Mouse (Mus musculus): ENCODE measurements around the gene Mcur1. TPM values are rescaled to one million over a fixed set of nuclear protein-coding genes. Genes with fewer than 3 reads are reported as not detected.
A peak's percentile ranks its signal among the peaks of the same experiment; 100 is the strongest.

Gene Mcur1
- polyA plus RNA-seq, 2 experiments: 4.0 to 6.0 TPM

DNA sequence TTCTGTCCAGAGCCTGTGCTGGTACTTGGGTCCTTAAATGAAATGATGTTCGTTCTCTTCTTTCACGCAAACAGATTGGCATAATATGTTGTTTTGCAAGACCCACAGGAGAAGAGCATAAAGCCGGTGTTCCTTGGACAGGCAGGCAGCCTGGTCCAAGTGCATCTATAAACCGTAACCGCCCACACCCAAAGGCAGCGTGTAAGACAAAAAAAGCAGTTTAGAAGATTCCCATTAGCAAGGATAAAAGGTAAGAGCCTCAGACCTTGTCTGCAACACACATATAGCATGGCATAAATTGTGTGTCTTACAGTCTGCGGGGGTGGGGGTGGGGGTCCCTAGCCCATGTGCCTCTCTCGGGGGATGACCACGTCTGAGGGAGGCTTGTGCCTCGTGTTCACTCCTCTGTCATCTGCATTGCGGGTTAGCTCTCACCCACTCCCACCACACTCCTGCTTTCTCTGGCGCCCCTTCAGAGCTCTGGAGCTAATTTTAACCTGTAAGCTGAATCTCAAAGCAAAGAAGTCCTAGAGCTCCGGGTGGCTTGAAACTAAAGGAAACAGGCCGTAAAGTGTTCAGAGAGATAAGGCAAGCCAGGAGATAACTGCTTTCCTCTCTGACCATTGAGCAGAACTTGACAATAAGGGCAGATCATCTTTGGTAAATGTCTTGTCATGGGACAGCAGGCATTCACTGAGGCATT, 29.7 kb downstream of the Mcur1 start:
- no peaks in the 10 kb centered on the region for H3K27me3 ChIP-seq (ENCODE audit: control insufficient read depth, insufficient read depth, low read length)
- H3K9me3 ChIP-seq (ENCODE audit: control insufficient read depth, low read length): no peaks in the 10 kb centered on the region
- H3K36me3 ChIP-seq (replicated peaks; ENCODE audit: control insufficient read depth, insufficient read depth, low read depth): no peaks in the 10 kb centered on the region
- no peak overlapping the region for H3K9ac ChIP-seq (replicated peaks)
- H3K4me2 ChIP-seq (ENCODE audit: low read depth): peak overlapping the region; percentile 39; the same call in 1 of the 2 replicates
- H3K4me3 ChIP-seq (ENCODE audit: insufficient read depth in 1 of 2, low read depth in 2 of 2, low read length in 2 of 2): no peak overlapping the region
- TF ChIP-seq CTCF (IDR thresholded peaks at IDR 0.05; ENCODE audit: low read depth) (no peak), EP300 (IDR thresholded peaks at IDR 0.05; ENCODE audit: low read depth) (no peak; the same call in 1 of the 2 replicates)
- peak in 1 of 3 experiments; percentile 22 for DNase-seq (ENCODE audit: low read depth in 3 of 3, low spot score in 3 of 3)
- H3K4me1 ChIP-seq (replicated peaks; ENCODE audit: control insufficient read depth in 2 of 2, insufficient read depth in 2 of 2, low read length in 1 of 2): peaks cover 8 to 27% of the 10 kb centered on the region in 2 experiments; a peak in 3 of 4 replicates
- ATAC-seq (ENCODE audit: insufficient read depth): peak; percentile 48; the same call in 1 of the 2 replicates
- H3K27ac ChIP-seq: no peak overlapping the region
- WGBS (ENCODE audit: insufficient replicate concordance): 20% methylated on average over 14 of the region's 14 CpGs

DNA sequence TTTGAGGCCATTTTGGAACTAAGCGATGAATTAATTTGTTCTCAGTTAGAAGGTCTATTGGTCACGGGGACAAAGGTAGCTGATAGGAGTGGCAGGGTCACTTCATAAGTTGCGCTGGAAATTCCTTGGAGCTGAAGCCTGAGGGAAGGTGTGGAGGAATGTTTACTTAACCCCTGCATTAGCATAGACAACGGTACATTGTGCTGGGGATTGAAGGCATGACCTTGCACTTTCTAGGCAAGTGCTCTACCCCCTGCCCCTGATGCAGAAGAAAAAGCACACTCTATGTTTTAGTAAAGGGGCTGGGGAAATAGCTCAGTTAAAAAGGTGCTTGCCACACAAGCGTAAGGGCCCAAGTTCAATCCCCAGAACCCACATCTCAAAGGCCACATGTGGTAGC, 33.7 kb downstream of the Mcur1 start:
- no peak overlapping the region for H3K4me2 ChIP-seq (ENCODE audit: low read depth)
- no peak overlapping the region for H3K27ac ChIP-seq
- WGBS (ENCODE audit: insufficient replicate concordance): 67% methylated on average over 5 of the region's 5 CpGs

DNA sequence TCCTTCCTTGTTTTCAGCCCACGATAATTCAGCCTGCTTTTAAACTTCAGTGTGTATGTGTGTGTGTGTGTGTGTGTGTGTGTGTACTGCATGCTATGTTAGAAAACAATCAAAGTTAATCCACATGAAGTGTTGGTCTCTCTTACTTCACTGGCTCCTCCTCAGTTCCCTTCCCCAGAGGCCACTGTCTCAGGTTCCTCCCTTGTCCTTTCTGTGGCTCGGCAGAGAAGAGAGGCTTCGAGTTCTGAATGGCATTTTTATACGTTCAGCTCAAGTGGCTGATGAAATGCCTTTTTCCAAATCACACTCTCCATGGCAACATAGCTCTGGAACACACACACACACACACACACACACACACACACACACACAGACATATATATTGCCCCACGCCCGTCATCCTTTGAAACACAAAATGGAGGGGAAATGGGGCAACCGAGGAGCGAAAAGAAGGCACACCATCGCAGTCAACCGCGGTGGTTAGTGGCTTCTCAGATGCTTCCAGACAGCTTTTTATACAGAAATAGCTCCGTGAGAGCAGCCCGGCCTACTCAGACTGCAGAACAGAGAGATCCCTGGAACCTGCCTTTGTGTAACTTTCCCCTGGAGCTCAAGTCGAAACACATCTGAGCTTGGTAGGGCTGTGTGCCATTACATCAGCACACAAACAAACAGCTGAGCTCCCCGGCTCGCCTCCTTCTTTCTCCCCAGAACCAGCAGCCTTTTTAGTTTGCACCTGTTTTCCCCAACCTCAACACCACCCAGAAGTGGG, 34.4 kb downstream of the Mcur1 start:
- Histone ChIP-seq H3K36me3 (replicated peaks; ENCODE audit: control insufficient read depth, insufficient read depth, low read depth) (no peaks in the 10 kb centered on the region), H3K9ac (replicated peaks) (no peak overlapping the region), H3K4me3 (ENCODE audit: insufficient read depth in 1 of 2, low read depth in 2 of 2, low read length in 2 of 2) (no peak overlapping the region), H3K4me1 (replicated peaks; ENCODE audit: control insufficient read depth in 2 of 2, insufficient read depth in 2 of 2, low read length in 1 of 2) (peaks cover 3 to 23% of the 10 kb centered on the region in 2 experiments; a peak in 3 of 4 replicates), H3K27me3 (ENCODE audit: control insufficient read depth, insufficient read depth, low read length) (no peaks in the 10 kb centered on the region), H3K4me2 (ENCODE audit: low read depth) (no peak overlapping the region), H3K9me3 (ENCODE audit: control insufficient read depth, low read length) (no peaks in the 10 kb centered on the region; the same call in 1 of the 2 replicates), H3K27ac (no peak overlapping the region)
- WGBS (ENCODE audit: insufficient replicate concordance): 57% methylated on average over 16 of the region's 16 CpGs
- no peak for DNase-seq (ENCODE audit: low read depth in 3 of 3, low spot score in 3 of 3)
- no peak for ATAC-seq (ENCODE audit: insufficient read depth)
- no peak for TF ChIP-seq EP300 (IDR thresholded peaks at IDR 0.05; ENCODE audit: low read depth)
- TF ChIP-seq CTCF (IDR thresholded peaks at IDR 0.05; ENCODE audit: low read depth): no peak

More for the DNA sequence above, 33.7 kb downstream of the Mcur1 start:
- H3K27me3 ChIP-seq (ENCODE audit: control insufficient read depth, insufficient read depth, low read length): no peaks in the 10 kb centered on the region
- ATAC-seq (ENCODE audit: insufficient read depth) (no peak), DNase-seq (ENCODE audit: low read depth in 3 of 3, low spot score in 3 of 3) (no peak)
- H3K9ac ChIP-seq (replicated peaks): no peak overlapping the region
- H3K4me3 ChIP-seq (ENCODE audit: insufficient read depth in 1 of 2, low read depth in 2 of 2, low read length in 2 of 2): no peak overlapping the region
- H3K36me3 ChIP-seq (replicated peaks; ENCODE audit: control insufficient read depth, insufficient read depth, low read depth): no peaks in the 10 kb centered on the region
- no peaks in the 10 kb centered on the region; the same call in 1 of the 2 replicates for H3K9me3 ChIP-seq (ENCODE audit: control insufficient read depth, low read length)
- H3K4me1 ChIP-seq (replicated peaks; ENCODE audit: control insufficient read depth in 2 of 2, insufficient read depth in 2 of 2, low read length in 1 of 2): peaks cover 8 to 31% of the 10 kb centered on the region in 2 experiments; a peak in 3 of 4 replicates
- TF ChIP-seq EP300 (IDR thresholded peaks at IDR 0.05; ENCODE audit: low read depth): no peak
- no peak for TF ChIP-seq CTCF (IDR thresholded peaks at IDR 0.05; ENCODE audit: low read depth)

DNA sequence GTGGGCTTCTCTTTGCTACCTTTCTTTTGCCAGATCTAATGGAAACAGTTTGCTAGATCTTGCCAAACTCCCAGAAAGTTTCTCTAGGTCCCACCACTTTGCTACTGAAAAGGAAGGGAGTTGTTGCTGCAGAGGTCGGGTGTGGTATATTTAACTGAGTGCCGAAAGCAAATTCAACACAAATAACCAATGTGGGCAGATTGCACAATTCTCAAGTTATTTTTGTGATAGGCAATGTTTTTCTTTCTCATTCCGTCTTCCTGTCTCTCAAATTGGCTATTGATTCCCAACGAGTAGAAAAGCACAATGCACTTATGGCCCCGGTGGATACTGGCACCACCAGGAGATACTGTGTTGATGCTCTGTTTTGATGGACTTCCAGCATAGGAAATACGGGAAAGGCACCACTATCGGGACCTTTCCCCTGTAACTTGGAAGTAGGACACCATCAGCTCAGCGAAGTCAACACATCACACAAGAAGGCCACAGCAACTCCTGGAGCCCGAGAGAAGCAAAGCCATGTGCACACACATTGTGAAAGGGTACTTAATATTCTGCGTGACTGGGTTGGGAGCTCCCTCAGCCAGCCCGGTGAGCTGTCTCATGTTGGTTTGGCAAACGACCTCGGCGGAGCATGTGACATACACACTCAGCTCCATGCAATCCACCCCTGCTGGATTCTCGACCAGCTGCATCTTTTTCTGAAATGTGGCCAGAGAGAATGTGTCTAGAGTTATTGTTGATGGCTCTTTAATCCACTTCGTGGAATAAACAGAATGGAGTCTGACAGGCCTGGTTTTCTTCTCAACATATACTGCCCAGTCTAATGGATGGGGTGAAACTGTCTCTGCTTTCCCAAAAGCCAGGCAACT, 35.3 kb downstream of the Mcur1 start:
- DNase-seq (ENCODE audit: low read depth in 3 of 3, low spot score in 3 of 3): no peak
- Histone ChIP-seq H3K9me3 (ENCODE audit: control insufficient read depth, low read length) (no peaks in the 10 kb centered on the region; the same call in 1 of the 2 replicates), H3K36me3 (replicated peaks; ENCODE audit: control insufficient read depth, insufficient read depth, low read depth) (no peaks in the 10 kb centered on the region), H3K27me3 (ENCODE audit: control insufficient read depth, insufficient read depth, low read length) (no peaks in the 10 kb centered on the region), H3K9ac (replicated peaks) (no peak overlapping the region), H3K4me1 (replicated peaks; ENCODE audit: control insufficient read depth in 2 of 2, insufficient read depth in 2 of 2, low read length in 1 of 2) (peaks cover 0 to 15% of the 10 kb centered on the region in 2 experiments; a peak in 2 of 4 replicates), H3K4me2 (ENCODE audit: low read depth) (no peak overlapping the region), H3K27ac (no peak overlapping the region; the same call in 1 of the 2 replicates), H3K4me3 (ENCODE audit: insufficient read depth in 1 of 2, low read depth in 2 of 2, low read length in 2 of 2) (no peak overlapping the region)
- ATAC-seq (ENCODE audit: insufficient read depth): no peak
- no peak for TF ChIP-seq EP300 (IDR thresholded peaks at IDR 0.05; ENCODE audit: low read depth)
- 33% methylated on average over 16 of the region's 16 CpGs for WGBS (ENCODE audit: insufficient replicate concordance)

Measured in liver, embryonic 14.5 days (tissue).